Mouse (Mus musculus): ENCODE results near the gene H6pd. TPM values are rescaled to one million over a fixed set of nuclear protein-coding genes. Genes with fewer than 3 reads are reported as not detected.

H6pd gene
- 9.9 TPM for polyA plus RNA-seq (2015; fragmentation: Illumina TruSeq; extraction: RNeasy Lipid Tissue Mini Kit (QIAGEN cat#74804); ENCODE audit: insufficient read depth, low read depth, low replicate concordance)

GRCm38 (mm10) chr4:150008853-150009586, at the start of gene H6pd:
Gene H6pd, minus strand, starts transcription at chr4:150009023.

GRCm38 (mm10) chr4:149954893-149955439, 53.9 kb downstream of the H6pd start, which contains the start of gene Spsb1:
Gene Spsb1, minus strand, starts transcription at chr4:149955043.

Other genes starting within 250 kb of the H6pd start
- 1.4 TPM for gene Slc25a33, start 234.7 kb downstream of the H6pd start, polyA plus RNA-seq (2015; fragmentation: Illumina TruSeq; extraction: RNeasy Lipid Tissue Mini Kit (QIAGEN cat#74804); ENCODE audit: insufficient read depth, low read depth, low replicate concordance)
- 3.3 TPM for gene Spsb1, start 54.0 kb downstream of the H6pd start, polyA plus RNA-seq (2015; fragmentation: Illumina TruSeq; extraction: RNeasy Lipid Tissue Mini Kit (QIAGEN cat#74804); ENCODE audit: insufficient read depth, low read depth, low replicate concordance)
- gene Gpr157, start 78.3 kb upstream of the H6pd start, polyA plus RNA-seq (2015; fragmentation: Illumina TruSeq; extraction: RNeasy Lipid Tissue Mini Kit (QIAGEN cat#74804); ENCODE audit: insufficient read depth, low read depth, low replicate concordance), result 0.42 TPM
- 10.3 TPM for gene Slc2a5, start 110.3 kb upstream of the H6pd start, polyA plus RNA-seq (2015; fragmentation: Illumina TruSeq; extraction: RNeasy Lipid Tissue Mini Kit (QIAGEN cat#74804); ENCODE audit: insufficient read depth, low read depth, low replicate concordance)
- gene Slc2a7, start 139.9 kb upstream of the H6pd start, polyA plus RNA-seq (2015; fragmentation: Illumina TruSeq; extraction: RNeasy Lipid Tissue Mini Kit (QIAGEN cat#74804); ENCODE audit: insufficient read depth, low read depth, low replicate concordance), result not detected
- not detected for gene Car6, start 192.3 kb upstream of the H6pd start, polyA plus RNA-seq (2015; fragmentation: Illumina TruSeq; extraction: RNeasy Lipid Tissue Mini Kit (QIAGEN cat#74804); ENCODE audit: insufficient read depth, low read depth, low replicate concordance)
- 62.8 TPM for gene Eno1, start 227.7 kb upstream of the H6pd start, polyA plus RNA-seq (2015; fragmentation: Illumina TruSeq; extraction: RNeasy Lipid Tissue Mini Kit (QIAGEN cat#74804); ENCODE audit: insufficient read depth, low read depth, low replicate concordance)

Measured in pancreas, adult 10 weeks (tissue).